In genomic region chr4:136249780-136250179, GRCm38 (mm10) we compare ENCODE assay signal across 8 mouse cellular contexts. TPM values are rescaled to one million over a fixed set of nuclear protein-coding genes. Genes with fewer than 3 reads are reported as not detected.
DNase-seq lines count a peak whose midpoint lies in the region.

No protein-coding gene starts in this region.

- DNase-seq in adrenal gland, postnatal 36 days = peak; percentile 20 to 39
- no peak for DNase-seq in adrenal gland, postnatal 25 days
- peak; percentile 78 for DNase-seq in gastrocnemius, adult 18-20 months (ENCODE audit: low spot score)
- peak; percentile 73 for DNase-seq in kidney, adult 18-20 months
- peak; percentile 91 for DNase-seq in lung, postnatal 36 days
- no peak for DNase-seq in cerebellum, adult 11-12 months
- DNase-seq in T-cell, adult 2 months (ENCODE audit: low spot score) = no peak
- no peak for DNase-seq in right cerebral cortex, adult 2 months (ENCODE audit: low spot score in 2 of 2)

RNA-seq across cellular contexts. Expression of gene Tcea3, which starts 2.3 kb away (rescaled TPM):
- 1 to 10 TPM; 2.7 to 2.8 TPM for total RNA-seq in adrenal gland, postnatal 36 days (2021)
- 2.3 TPM in 2 replicates for total RNA-seq in adrenal gland, postnatal 25 days (2021)
- 100 to 1,000 TPM; 379 to 395 TPM for total RNA-seq in gastrocnemius, adult 18-20 months (2021)

RNA-seq across cellular contexts. Expression of gene Zfp46, which starts 34.7 kb away (rescaled TPM):
- total RNA-seq in adrenal gland, postnatal 36 days (2021) = 10 to 100 TPM; 17.0 to 21.4 TPM
- total RNA-seq in adrenal gland, postnatal 25 days (2021) = 20.0 and 22.0 TPM in 2 replicates
- 10 to 100 TPM; 29.7 to 33.3 TPM for total RNA-seq in gastrocnemius, adult 18-20 months (2021)

RNA-seq across cellular contexts. Expression of gene Asap3, which starts 43.6 kb away (rescaled TPM):
- 1 to 10 TPM; 1.7 to 2.1 TPM for total RNA-seq in adrenal gland, postnatal 36 days (2021)
- 1.8 and 2.8 TPM in 2 replicates for total RNA-seq in adrenal gland, postnatal 25 days (2021)
- 1 to 10 TPM; 1.4 to 1.5 TPM for total RNA-seq in gastrocnemius, adult 18-20 months (2021)

Comparison
In these comparisons a context has a peak if more than half of its experiments do, and no peak if none do; other contexts are left out.
1. DNase-seq: peak in adrenal gland, postnatal 36 days (2 of 2), gastrocnemius, adult 18-20 months (single experiment), kidney, adult 18-20 months (single experiment) and lung, postnatal 36 days (single experiment); none in adrenal gland, postnatal 25 days (single experiment), cerebellum, adult 11-12 months (single experiment), T-cell, adult 2 months (single experiment) and right cerebral cortex, adult 2 months (0 of 2).
2. RNA of gene Tcea3, which starts 2.3 kb away (total RNA-seq): 379 to 395 TPM in gastrocnemius, adult 18-20 months; 2.7 to 2.8 TPM in adrenal gland, postnatal 36 days and 2.3 TPM in adrenal gland, postnatal 25 days; every median in the first group is over 100 times any median in the second.